Mouse (Mus musculus): ENCODE data around the gene Lrrc8d.

GRCm38 (mm10) chr5:105754803-105755202 is 55.0 kb downstream of the Lrrc8d start:
- TF ChIP-seq GATA1 (IDR thresholded peaks at IDR 0.05; ENCODE audit: borderline replicate concordance, low read length) (no peak), FLI1 (IDR thresholded peaks at IDR 0.05; ENCODE audit: low read length) (no peak)

Data from megakaryocyte, embryonic 14.5 days (primary cell).